Mouse (Mus musculus): Measurements from ENCODE around the gene Fancm.
"Not testable (repeated sequence)": the region's sequence is repeated elsewhere in the genome, so short reads cannot be mapped to it uniquely, and the experiment has no call there.

The Fancm gene

DNA sequence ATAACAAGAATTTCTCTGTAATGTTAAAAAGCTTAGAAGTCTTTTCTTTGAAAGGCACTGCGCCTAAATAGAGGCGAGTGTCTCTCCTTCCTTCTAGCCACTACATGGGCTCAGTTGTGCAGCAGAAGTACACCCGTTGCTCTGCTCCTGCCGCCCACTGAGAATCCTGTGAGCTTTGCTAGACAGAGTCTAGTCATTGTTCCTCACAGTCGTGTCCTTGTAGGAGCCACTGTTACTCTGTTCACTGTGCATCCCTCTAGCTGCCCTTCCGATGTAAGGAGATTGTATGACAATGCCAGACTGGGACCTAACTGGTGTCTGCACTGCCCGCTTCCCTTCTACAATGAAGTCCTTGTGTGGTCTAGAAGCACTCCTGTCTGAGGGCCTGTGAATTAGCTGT lies 43.6 kb downstream of the Fancm start:
- DNase-seq (ENCODE audit: low read depth, low spot score): peak; percentile 71

DNA sequence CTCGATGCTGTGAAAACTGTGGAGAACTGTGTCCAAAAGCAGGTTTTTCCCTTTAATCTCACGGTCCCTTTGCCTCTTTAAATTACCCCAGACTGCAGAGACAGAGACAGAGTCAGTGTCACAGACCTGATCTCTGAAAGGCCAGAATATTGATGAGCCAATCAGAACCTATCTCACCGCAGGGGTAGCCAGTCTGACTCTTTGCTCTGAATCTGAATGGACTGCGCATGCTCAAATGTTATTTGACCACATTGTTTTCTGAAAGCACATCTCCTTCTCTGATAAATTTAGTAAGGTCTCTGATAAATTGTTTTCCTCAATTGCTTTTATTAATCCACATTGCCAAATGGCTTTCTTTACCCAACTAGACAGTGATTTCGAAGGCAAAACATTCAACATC lies 44.0 kb downstream of the Fancm start:
- DNase-seq (ENCODE audit: low read depth, low spot score): peak; percentile 81

DNA sequence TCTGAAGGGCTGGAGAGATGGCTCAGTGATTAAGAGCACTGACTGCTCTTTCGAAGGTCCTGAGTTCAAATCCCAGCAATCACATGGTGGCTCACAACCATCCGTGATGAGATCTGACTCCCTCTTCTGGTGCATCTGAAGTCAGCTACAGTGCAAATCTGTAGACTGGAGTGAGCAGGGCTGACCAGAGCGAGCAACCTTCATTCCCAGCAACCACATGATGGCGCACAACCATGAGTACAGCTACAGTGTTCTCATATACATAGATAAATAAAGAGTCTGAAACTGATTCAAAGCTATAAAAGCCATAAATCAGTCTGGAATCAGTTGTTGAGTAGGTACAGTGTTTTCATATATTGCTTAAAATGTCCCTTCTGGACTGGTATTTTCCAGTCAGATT lies 60.7 kb downstream of the Fancm start:
- DNase-seq (ENCODE audit: low read depth, low spot score): peak; percentile 59

DNA sequence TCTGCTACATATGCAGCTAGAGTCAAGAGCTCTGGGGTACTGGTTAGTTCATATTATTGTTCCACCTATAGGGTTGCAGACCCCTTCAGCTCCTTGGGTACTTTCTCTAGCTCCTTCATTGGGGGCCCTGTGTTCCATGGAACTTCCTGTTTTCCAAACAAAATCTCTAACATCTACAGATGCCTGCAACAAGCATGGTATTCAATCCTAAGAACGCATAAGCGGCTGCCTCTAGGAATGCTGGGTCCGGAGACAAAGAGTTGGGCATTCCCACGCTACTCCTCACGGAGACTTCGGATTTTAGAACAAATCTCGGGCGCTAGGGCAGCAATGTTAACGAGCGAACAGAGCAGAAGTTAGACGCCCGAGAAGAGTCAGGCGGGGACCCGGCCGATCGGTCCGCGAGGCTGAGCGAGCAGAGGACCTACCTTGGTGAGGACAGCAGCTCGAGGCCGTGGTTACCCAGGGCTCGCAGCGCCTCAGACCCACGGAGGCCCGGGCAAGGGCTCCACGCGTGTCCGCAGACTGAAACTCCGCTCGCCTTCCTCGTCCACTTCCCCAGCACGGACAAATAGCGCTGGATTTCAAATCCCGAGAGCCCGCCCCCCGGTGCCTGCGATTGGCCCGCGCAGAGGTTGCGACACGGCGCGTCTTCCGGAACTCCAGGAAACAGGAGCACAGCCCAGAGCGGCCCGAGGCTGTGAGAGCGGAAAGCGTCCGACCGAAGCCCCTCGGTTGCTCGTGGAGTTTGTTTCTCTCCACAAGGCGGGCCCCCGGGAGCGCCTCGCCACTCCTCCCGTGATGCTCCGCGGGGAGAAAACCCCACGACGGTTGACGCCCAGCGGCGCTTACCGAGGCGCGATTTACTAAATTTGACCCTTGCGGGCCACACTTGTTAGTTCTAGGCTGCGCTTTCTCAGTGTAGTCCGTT lies 96.9 kb downstream of the Fancm start, which contains the start of gene Mis18bp1:
TSS of gene Mis18bp1 (minus strand) at position 584 of the 931 bp plus-strand sequence.
- DNase-seq (ENCODE audit: low read depth, low spot score): peak; percentile 98

DNA sequence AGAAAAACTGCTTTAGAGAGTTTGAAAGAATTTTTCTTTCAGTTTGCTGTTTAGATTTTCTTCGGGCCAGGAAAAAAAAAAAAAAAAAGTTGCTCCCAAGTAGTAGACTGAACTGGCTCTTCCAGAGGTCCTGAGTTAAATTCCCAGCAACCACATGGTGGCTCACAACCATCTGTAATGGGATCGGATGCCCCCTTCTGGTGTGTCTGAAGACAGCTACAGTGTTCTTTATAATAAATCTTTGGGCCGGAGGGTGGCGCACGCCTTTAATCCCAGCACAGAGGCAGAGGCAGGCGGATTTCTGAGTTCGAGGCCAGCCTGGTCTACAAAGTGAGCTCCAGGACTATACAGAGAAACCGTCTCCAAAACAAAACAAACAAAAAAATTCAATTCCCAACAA lies 97.6 kb downstream of the Fancm start:
- DNase-seq (ENCODE audit: low read depth, low spot score): not testable (repeated sequence)

DNA sequence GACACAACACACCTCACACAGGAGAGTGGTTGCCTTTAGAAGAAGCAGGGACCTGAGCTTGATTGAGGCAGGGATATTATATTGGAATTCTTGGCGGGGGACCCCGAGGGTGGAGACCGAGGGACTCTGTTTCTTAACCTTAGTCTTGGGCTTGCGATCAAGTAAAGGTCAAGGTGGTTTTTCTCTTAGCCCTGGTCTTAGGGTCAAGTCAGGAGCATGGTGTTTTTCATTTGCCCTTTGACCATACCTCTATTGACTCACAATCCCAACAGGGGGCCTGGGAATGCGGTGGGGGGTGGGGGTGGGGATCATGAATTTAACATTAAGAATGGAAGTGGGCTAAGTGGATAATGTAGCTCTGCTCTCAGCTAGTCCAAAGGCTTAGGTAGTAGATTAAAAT lies 98.3 kb downstream of the Fancm start:
- DNase-seq (ENCODE audit: low read depth, low spot score): peak; percentile 75
